Mouse (Mus musculus) kidney, adult 11 months (tissue): ENCODE data around the gene Slc2a6.
A peak's percentile ranks its signal among the peaks of the same experiment; 100 is the strongest.

Experiments
- DNase-seq: peaks from one replicate; pipeline ENCODE4 v3.0.0; 2022

The Slc2a6 gene

GRCm38 (mm10) chr2:27027618-27028436 is at the start of gene Slc2a6:
Slc2a6 (minus strand) TSS chr2:27027998.
- peak; percentile 79 for DNase-seq

GRCm38 (mm10) chr2:27075485-27075884 is 47.7 kb upstream of the Slc2a6 start:
- peak; percentile 51 for DNase-seq

- peak; percentile 81 for DNase-seq
Measured at GRCm38 (mm10) chr2:27074804-27075203, 47.0 kb upstream of the Slc2a6 start.

GRCm38 (mm10) chr2:27073407-27073806 is 45.6 kb upstream of the Slc2a6 start:
- DNase-seq = no peak

- DNase-seq = no peak
Measured at GRCm38 (mm10) chr2:27071978-27072377, 44.2 kb upstream of the Slc2a6 start, which contains the start of gene Mymk. Mymk (minus strand) TSS chr2:27072179.

GRCm38 (mm10) chr2:27071137-27071536 is 43.3 kb upstream of the Slc2a6 start:
- DNase-seq = peak; percentile 49

GRCm38 (mm10) chr2:27070247-27070813 is 42.5 kb upstream of the Slc2a6 start:
- no peak for DNase-seq

- DNase-seq = no peak
Measured at GRCm38 (mm10) chr2:27069646-27070045, 41.8 kb upstream of the Slc2a6 start.

- DNase-seq = no peak
Measured at GRCm38 (mm10) chr2:27067996-27068395, 40.2 kb upstream of the Slc2a6 start.

GRCm38 (mm10) chr2:27067124-27067523 is 39.3 kb upstream of the Slc2a6 start:
- no peak for DNase-seq

- no peak for DNase-seq
Measured at GRCm38 (mm10) chr2:27059187-27059586, 31.4 kb upstream of the Slc2a6 start.

- DNase-seq = no peak
Measured at GRCm38 (mm10) chr2:27058751-27059150, 31.0 kb upstream of the Slc2a6 start.

GRCm38 (mm10) chr2:27058251-27058650 is 30.5 kb upstream of the Slc2a6 start:
- DNase-seq = no peak

- DNase-seq = no peak
Measured at GRCm38 (mm10) chr2:27049408-27049807, 21.6 kb upstream of the Slc2a6 start.

GRCm38 (mm10) chr2:27045979-27046770 is 18.4 kb upstream of the Slc2a6 start:
- DNase-seq = peak; percentile 68

GRCm38 (mm10) chr2:27044641-27045040 is 16.8 kb upstream of the Slc2a6 start:
- peak; percentile 37 for DNase-seq

- peak; percentile 34 for DNase-seq
Measured at GRCm38 (mm10) chr2:27044166-27044565, 16.4 kb upstream of the Slc2a6 start.

- peak; percentile 85 for DNase-seq
Measured at GRCm38 (mm10) chr2:27043461-27043860, 15.7 kb upstream of the Slc2a6 start.

- peak; percentile 89 for DNase-seq
Measured at GRCm38 (mm10) chr2:27042131-27042844, 14.5 kb upstream of the Slc2a6 start.

- peak; percentile 58 for DNase-seq
Measured at GRCm38 (mm10) chr2:27039286-27039685, 11.5 kb upstream of the Slc2a6 start.

GRCm38 (mm10) chr2:27038596-27038995 is 10.8 kb upstream of the Slc2a6 start:
- peak; percentile 42 for DNase-seq

GRCm38 (mm10) chr2:27037008-27037407 is 9.2 kb upstream of the Slc2a6 start:
- DNase-seq = no peak

GRCm38 (mm10) chr2:27036003-27036402 is 8.2 kb upstream of the Slc2a6 start:
- no peak for DNase-seq
